Mouse (Mus musculus) MEL (cell line): ENCODE results near the gene Coq6. TPM values are rescaled to one million over a fixed set of nuclear protein-coding genes. Genes with fewer than 3 reads are reported as not detected.

Experiments used
- DNase-seq: peaks from one replicate; pipeline ENCODE4 v3.0.0; 2011; ENCODE audit warnings: low read depth, low spot score
- H3K27ac ChIP-seq: 2 replicates; pipeline ENCODE4 v1.5.1; 2012; ENCODE audit warnings: low read depth, mild to moderate bottlenecking, control low read depth, low read length, moderate library complexity; ENCODE audit not compliant: control insufficient read depth
- H3K27me3 ChIP-seq, 2 experiments: fragments of 150-350 bp in 1 of 2; sonication (generic) in 1 of 2; 2 replicates each; pipeline ENCODE4 v1.6.1; 2012; ENCODE audit warnings: low read length in 2 of 2, mild to moderate bottlenecking in 2 of 2, improper control_type of control experiment in 1 of 2, moderate library complexity in 1 of 2; ENCODE audit not compliant: insufficient read depth in 2 of 2, control insufficient read depth in 1 of 2
- H3K36me3 ChIP-seq, 2 experiments: 2 replicates each; pipeline ENCODE4 v1.6.1; 2012 to 2014; ENCODE audit warnings: low read length in 2 of 2, improper control_type of control experiment in 1 of 2, inconsistent platforms in 1 of 2, mild to moderate bottlenecking in 1 of 2; ENCODE audit not compliant: insufficient read depth in 2 of 2, control insufficient read depth in 1 of 2
- H3K4me1 ChIP-seq, 2 experiments: fragments of 150-350 bp in 1 of 2; sonication (generic) in 1 of 2; 2 replicates each; pipeline ENCODE4 v1.6.1; 2012; ENCODE audit warnings: low read length in 2 of 2, improper control_type of control experiment in 1 of 2, mild to moderate bottlenecking in 1 of 2; ENCODE audit not compliant: insufficient read depth in 2 of 2, control insufficient read depth in 1 of 2
- H3K4me3 ChIP-seq, 2 experiments: fragments of 150-350 bp in 1 of 2; sonication (generic) in 1 of 2; 2 replicates each; pipeline ENCODE4 v1.5.1; 2012; ENCODE audit warnings: low read depth in 2 of 2, low read length in 2 of 2, mild to moderate bottlenecking in 2 of 2, moderate library complexity in 2 of 2, control low read depth in 1 of 2, improper control_type of control experiment in 1 of 2; ENCODE audit not compliant: control insufficient read depth in 1 of 2, insufficient read depth in 1 of 2
- H3K79me2 ChIP-seq: 2 replicates; pipeline ENCODE4 v1.6.1; 2012; ENCODE audit warnings: mild to moderate bottlenecking, low read length, moderate library complexity; ENCODE audit not compliant: control insufficient read depth, poor library complexity, insufficient read depth
- H3K9ac ChIP-seq: 2 replicates; pipeline ENCODE4 v1.6.1; 2012; ENCODE audit warnings: low read depth, mild to moderate bottlenecking, control low read depth, low read length, moderate library complexity; ENCODE audit not compliant: control insufficient read depth, poor library complexity, severe bottlenecking
- H3K9me3 ChIP-seq: fragments of 150-350 bp; sonication (generic); replicated peaks from 2 replicates; pipeline ENCODE4 v1.6.1; 2012; ENCODE audit warnings: mild to moderate bottlenecking, low read length, improper control_type of control experiment, moderate library complexity; ENCODE audit not compliant: insufficient read depth
- BHLHE40 ChIP-seq: IDR thresholded peaks from 2 replicates; pipeline ENCODE4 v1.6.1; 2012; ENCODE audit warnings: low read depth, mild to moderate bottlenecking, inconsistent platforms, low read length, improper control_type of control experiment, borderline replicate concordance
- CHD2 ChIP-seq: IDR thresholded peaks from 2 replicates; pipeline ENCODE4 v1.6.1; 2011; ENCODE audit warnings: low read length, improper control_type of control experiment
- CTCF ChIP-seq, 3 experiments: IDR thresholded peaks in 2 of 3; conservative IDR thresholded peaks in 1 of 3; 2 replicates each; pipeline ENCODE4 v1.5.1; 2011 to 2012; ENCODE audit warnings: low read length in 3 of 3, low read depth in 2 of 3, mild to moderate bottlenecking in 2 of 3, improper control_type of control experiment in 1 of 3, inconsistent platforms in 1 of 3, mixed read lengths in 1 of 3, moderate library complexity in 1 of 3; ENCODE audit not compliant: control insufficient read depth in 1 of 3, insufficient read depth in 1 of 3, poor library complexity in 1 of 3, severe bottlenecking in 1 of 3
- E2F4 ChIP-seq: IDR thresholded peaks from 2 replicates; pipeline ENCODE4 v1.6.1; 2011; ENCODE audit warnings: low read depth, low read length, improper control_type of control experiment, borderline replicate concordance
- ELF1 ChIP-seq: IDR thresholded peaks from 2 replicates; pipeline ENCODE4 v1.6.1; 2014; ENCODE audit warnings: low read depth, mild to moderate bottlenecking, inconsistent platforms, low read length, improper control_type of control experiment, moderate library complexity
- EP300 ChIP-seq, 2 experiments: IDR thresholded peaks; 2 replicates each; pipeline ENCODE4 v1.6.1; 2011; ENCODE audit warnings: improper control_type of control experiment in 2 of 2, low read length in 2 of 2, low read depth in 1 of 2, mild to moderate bottlenecking in 1 of 2
- GATA1 ChIP-seq: IDR thresholded peaks from 2 replicates; pipeline ENCODE4 v1.6.1; 2011; ENCODE audit warnings: low read depth, low read length, improper control_type of control experiment
- KAT2A ChIP-seq: conservative IDR thresholded peaks from 2 replicates; pipeline ENCODE4 v1.6.1; 2012; ENCODE audit warnings: low read depth, low read length, improper control_type of control experiment, inconsistent platforms
- MAX ChIP-seq: IDR thresholded peaks from 2 replicates; pipeline ENCODE4 v1.6.1; 2011; ENCODE audit warnings: low read length, improper control_type of control experiment
- MAZ ChIP-seq: IDR thresholded peaks from 2 replicates; pipeline ENCODE4 v1.6.1; 2012; ENCODE audit warnings: low read depth, mild to moderate bottlenecking, inconsistent platforms, low read length, improper control_type of control experiment
- MEF2A ChIP-seq: IDR thresholded peaks from 2 replicates; pipeline ENCODE4 v1.6.1; 2014; ENCODE audit warnings: low read depth, mild to moderate bottlenecking, inconsistent platforms, low read length, improper control_type of control experiment; ENCODE audit not compliant: poor library complexity, insufficient replicate concordance, severe bottlenecking; ENCODE audit errors: extremely low read depth
- MXI1 ChIP-seq: IDR thresholded peaks from 2 replicates; pipeline ENCODE4 v1.6.1; 2011; ENCODE audit warnings: mild to moderate bottlenecking, low read depth, low read length, improper control_type of control experiment
- MYC ChIP-seq: IDR thresholded peaks from 2 replicates; pipeline ENCODE4 v1.6.1; 2011; ENCODE audit warnings: low read depth, mild to moderate bottlenecking, low read length, improper control_type of control experiment, moderate library complexity
- NRF1 ChIP-seq: IDR thresholded peaks from 2 replicates; pipeline ENCODE4 v1.6.1; 2014; ENCODE audit warnings: low read depth, mild to moderate bottlenecking, inconsistent platforms, low read length, improper control_type of control experiment, moderate library complexity; ENCODE audit not compliant: poor library complexity, insufficient read depth, severe bottlenecking
- POLR2AphosphoS2 ChIP-seq: IDR thresholded peaks from 2 replicates; pipeline ENCODE4 v1.6.1; 2011; ENCODE audit warnings: low read length, improper control_type of control experiment
- POLR2AphosphoS5 ChIP-seq: IDR thresholded peaks from 2 replicates; pipeline ENCODE4 v1.6.1; 2012; ENCODE audit warnings: low read depth, borderline replicate concordance, mild to moderate bottlenecking, inconsistent platforms, low read length, moderate library complexity, mixed read lengths
- RAD21 ChIP-seq: IDR thresholded peaks from 2 replicates; pipeline ENCODE4 v1.6.1; 2011; ENCODE audit warnings: mild to moderate bottlenecking, low read depth, low read length, improper control_type of control experiment
- RCOR1 ChIP-seq: IDR thresholded peaks from 2 replicates; pipeline ENCODE4 v1.6.1; 2012; ENCODE audit warnings: low read depth, mild to moderate bottlenecking, inconsistent platforms, low read length, improper control_type of control experiment
- SIN3A ChIP-seq: IDR thresholded peaks from 2 replicates; pipeline ENCODE4 v1.6.1; 2012; ENCODE audit warnings: low read length, improper control_type of control experiment, inconsistent platforms
- SMC3 ChIP-seq: IDR thresholded peaks from 2 replicates; pipeline ENCODE4 v1.6.1; 2011; ENCODE audit warnings: low read depth, low read length, improper control_type of control experiment
- TAL1 ChIP-seq: IDR thresholded peaks from 2 replicates; pipeline ENCODE4 v1.6.1; 2012; ENCODE audit warnings: mild to moderate bottlenecking, inconsistent platforms, low read length, moderate library complexity, mixed read lengths
- TCF12 ChIP-seq: IDR thresholded peaks from 2 replicates; pipeline ENCODE4 v1.6.1; 2014; ENCODE audit warnings: low read depth, mild to moderate bottlenecking, inconsistent platforms, low read length, improper control_type of control experiment, moderate library complexity
- USF1 ChIP-seq: IDR thresholded peaks from 2 replicates; pipeline ENCODE4 v1.6.1; 2014; ENCODE audit warnings: low read depth, mild to moderate bottlenecking, inconsistent platforms, low read length, improper control_type of control experiment, moderate library complexity
- USF2 ChIP-seq, 2 experiments: IDR thresholded peaks; 2 replicates each; pipeline ENCODE4 v1.6.1; 2011 to 2012; ENCODE audit warnings: improper control_type of control experiment in 2 of 2, low read length in 2 of 2, borderline replicate concordance in 1 of 2, inconsistent platforms in 1 of 2, low read depth in 1 of 2, mild to moderate bottlenecking in 1 of 2; ENCODE audit not compliant: insufficient read depth in 1 of 2
- ZC3H11A ChIP-seq: IDR thresholded peaks from 2 replicates; pipeline ENCODE4 v1.6.1; 2012; ENCODE audit warnings: low read depth, mild to moderate bottlenecking, inconsistent platforms, low read length, improper control_type of control experiment
- ZKSCAN1 ChIP-seq: IDR thresholded peaks from 2 replicates; pipeline ENCODE4 v1.6.1; 2012; ENCODE audit warnings: low read depth, mild to moderate bottlenecking, inconsistent platforms, low read length, improper control_type of control experiment, moderate library complexity
- ZMIZ1 ChIP-seq: IDR thresholded peaks from 2 replicates; pipeline ENCODE4 v1.6.1; 2012; ENCODE audit warnings: low read depth, mild to moderate bottlenecking, inconsistent platforms, low read length, improper control_type of control experiment, moderate library complexity
- ZNF384 ChIP-seq: IDR thresholded peaks from 2 replicates; pipeline ENCODE4 v1.6.1; 2012; ENCODE audit warnings: low read depth, mild to moderate bottlenecking, inconsistent platforms, low read length, improper control_type of control experiment
- polyA plus RNA-seq, 2 experiments: library from polyadenylated mRNA; stranded (reverse) in 1 of 2; unstranded in 1 of 2; fragments of >175 nt in 1 of 2; fragments of >200 nt in 1 of 2; gene quantifications; 2 replicates each; pipeline versions ENCODE4 v1.2.1 to v1.2.4; 2012; ENCODE audit warnings: low replicate concordance in 2 of 2, low read depth in 1 of 2; ENCODE audit not compliant: insufficient read length in 2 of 2, insufficient read depth in 1 of 2, missing spikeins in 1 of 2
- total RNA-seq: library from RNA; depleted of rRNA; stranded (reverse); fragments of 300-350 nt; gene quantifications from 2 replicates; pipeline ENCODE4 v1.2.3, GENCODE M21; 2012

The Coq6 gene
- total and polyA plus RNA-seq, 3 experiments, result 35.2 to 47.1 TPM; not detected in 1

DNA sequence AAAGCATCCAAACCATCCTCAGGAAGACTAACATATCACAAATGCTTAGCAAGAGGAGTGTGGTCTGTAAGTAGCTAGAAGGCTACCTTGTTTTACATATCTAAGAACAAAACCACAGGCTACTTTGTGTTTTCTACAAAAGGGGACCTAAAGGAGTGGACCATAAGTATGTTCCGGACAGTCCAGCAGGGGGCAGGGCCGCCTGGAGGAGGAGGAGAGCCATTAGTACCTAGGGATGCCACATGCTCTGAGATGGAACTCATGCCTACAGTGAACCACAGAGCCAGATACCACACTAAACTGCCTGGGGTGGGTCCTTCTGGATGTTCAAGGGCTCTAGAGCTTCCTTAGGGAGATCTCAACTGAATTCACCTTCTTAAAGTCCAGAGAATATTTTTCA is 14.3 kb upstream of the Coq6 start:
- H3K27me3 ChIP-seq, result no peaks in the 10 kb centered on the region
- TF ChIP-seq GATA1 (no peak), KAT2A (no peak), MYC (no peak), ZC3H11A (peak; percentile 37), MAZ (no peak), CTCF (IDR thresholded peaks at IDR 0.05 in 2 of 3, conservative IDR thresholded peaks at IDR 0.05 in 1 of 3; ENCODE audit: control insufficient read depth in 1 of 3, insufficient read depth in 1 of 3, low read depth in 2 of 3, low read length in 3 of 3, poor library complexity in 1 of 3, severe bottlenecking in 1 of 3) (peak; percentile 36 to 57 (median 51)), E2F4 (no peak), ZMIZ1 (no peak), POLR2AphosphoS5 (no peak), ZKSCAN1 (no peak), MAX (no peak), SMC3 (peak; percentile 50), RCOR1 (no peak), USF2 (IDR thresholded peaks at IDR 0.05; ENCODE audit: borderline replicate concordance in 1 of 2, insufficient read depth in 1 of 2, low read depth in 1 of 2, low read length in 2 of 2) (no peak), CHD2 (no peak), MXI1 (no peak), NRF1 (no peak), TCF12 (no peak), USF1 (no peak), RAD21 (peak; percentile 48), POLR2AphosphoS2 (no peak), BHLHE40 (no peak), EP300 (IDR thresholded peaks at IDR 0.05; ENCODE audit: low read depth in 1 of 2, low read length in 2 of 2) (no peak), ELF1 (no peak), SIN3A (no peak), ZNF384 (no peak), MEF2A (no peak), TAL1 (no peak)
- no peak overlapping the region for H3K9ac ChIP-seq
- no peaks in the 10 kb centered on the region for H3K9me3 ChIP-seq
- no peaks in the 10 kb centered on the region for H3K4me1 ChIP-seq
- peak; percentile 43 for DNase-seq
- no peak overlapping the region for H3K4me3 ChIP-seq
- no peaks in the 10 kb centered on the region for H3K79me2 ChIP-seq
- no peak overlapping the region for H3K27ac ChIP-seq
- peaks cover 0 to 7% of the 10 kb centered on the region in 2 experiments; a peak in 2 of 4 replicates for H3K36me3 ChIP-seq
